ENCODE assay signal across 25 mouse cellular contexts in the genomic region with DNA sequence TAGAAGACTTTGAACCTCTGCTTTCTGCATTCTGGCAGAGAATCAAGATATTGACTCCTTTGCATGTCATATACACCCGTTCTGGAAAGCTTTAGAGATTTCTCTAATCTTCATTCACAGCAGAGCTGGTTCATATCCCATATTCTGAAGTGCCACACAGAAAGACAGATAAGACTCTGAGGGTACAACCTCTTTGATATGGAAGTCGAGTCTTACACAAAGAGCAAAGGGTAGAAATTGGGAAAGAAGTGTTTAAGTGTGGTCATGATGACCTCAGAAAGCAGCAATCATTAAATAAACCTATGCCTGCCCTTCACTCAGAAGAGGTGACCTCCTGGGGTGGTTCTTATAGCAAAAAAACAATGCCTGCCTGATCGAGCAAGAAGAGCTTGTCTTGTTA. TPM values are rescaled to one million over a fixed set of nuclear protein-coding genes. Genes with fewer than 3 reads are reported as not detected.
A peak's percentile ranks its signal among the peaks of the same experiment; 100 is the strongest.
DNase-seq lines count a peak whose midpoint lies in the region; ATAC-seq and TF ChIP-seq lines count a peak whose summit lies in the region.
"Had no signal": no experiment of that assay in that cellular context is flagged by ENCODE, and none has a peak within 500 bp of the region (broad histone marks: within the 10 kb centered on the region; RNA-seq: fewer than 3 reads in every experiment).

No protein-coding gene starts in this region.

- TF ChIP-seq EP300 in stomach, postnatal 0 days (optimal IDR thresholded peaks at IDR 0.05) = no peak

- ATAC-seq in midbrain, embryonic 11.5 days (ENCODE audit: low FRiP score) = no peak
- no peak for ATAC-seq in midbrain, embryonic 13.5 days
- ATAC-seq in intestine, embryonic 16.5 days = peak; percentile 52
- ATAC-seq in stomach, postnatal 0 days (ENCODE audit: low FRiP score, low TSS enrichment) = peak; percentile 60
- ATAC-seq: activated CD4-positive, CD25-positive, alpha-beta regulatory T cell, adult 4 months; CD4-positive, CD25-positive, alpha-beta regulatory T cell, adult 4 months; forebrain, embryonic 16.5 days had no signal

- no peak for TF ChIP-seq CTCF in stomach, postnatal 0 days (IDR thresholded peaks at IDR 0.05; ENCODE audit: low read depth)

- no peak overlapping the region for H3K4me3 ChIP-seq in midbrain, embryonic 11.5 days (ENCODE audit: low read depth, low read length)
- H3K4me3 ChIP-seq in midbrain, embryonic 13.5 days (replicated peaks) = no peak overlapping the region
- no peak overlapping the region for H3K4me3 ChIP-seq in intestine, embryonic 16.5 days (ENCODE audit: low read length)
- no peak overlapping the region for H3K4me3 ChIP-seq in stomach, postnatal 0 days (ENCODE audit: low read depth, low read length)
- H3K4me3 ChIP-seq: embryonic facial prominence, embryonic 10.5 days; embryonic facial prominence, embryonic 13.5 days; erythroblast, embryonic 14.5 days; forebrain, embryonic 12.5 days; hindbrain, embryonic 12.5 days; hindbrain, embryonic 15.5 days had no signal

- H3K4me1 ChIP-seq in midbrain, embryonic 11.5 days (ENCODE audit: control insufficient read depth, insufficient read depth, low read length) = peaks cover 6% of the 10 kb centered on the region; the same call in 1 of the 2 replicates
- H3K4me1 ChIP-seq in midbrain, embryonic 13.5 days (replicated peaks) = peaks cover 8% of the 10 kb centered on the region; the same call in 1 of the 2 replicates
- H3K4me1 ChIP-seq in intestine, embryonic 16.5 days (ENCODE audit: control insufficient read depth, insufficient read depth, low read length) = peaks cover 6% of the 10 kb centered on the region; the same call in 1 of the 2 replicates
- no peaks in the 10 kb centered on the region for H3K4me1 ChIP-seq in stomach, postnatal 0 days (replicated peaks; ENCODE audit: control insufficient read depth, insufficient read depth)
- H3K4me1 ChIP-seq: hindbrain, embryonic 12.5 days; hindbrain, embryonic 15.5 days had no signal

- no peaks in the 10 kb centered on the region for H3K27me3 ChIP-seq in midbrain, embryonic 11.5 days (ENCODE audit: control insufficient read depth, insufficient read depth, low read length)
- H3K27me3 ChIP-seq in midbrain, embryonic 13.5 days = 0 out of 2 replicates have a peak, but pooled peaks cover 4% of the 10 kb centered on the region
- no peaks in the 10 kb centered on the region for H3K27me3 ChIP-seq in intestine, embryonic 16.5 days (replicated peaks; ENCODE audit: control insufficient read depth, insufficient read depth, low read length)
- H3K27me3 ChIP-seq in stomach, postnatal 0 days (ENCODE audit: control insufficient read depth, insufficient read depth, low read length) = no peaks in the 10 kb centered on the region
- H3K27me3 ChIP-seq: embryonic facial prominence, embryonic 13.5 days; forebrain, embryonic 12.5 days; hindbrain, embryonic 12.5 days; hindbrain, embryonic 15.5 days had no signal

- DNase-seq in midbrain, embryonic 11.5 days (ENCODE audit: low spot score, missing footprints) = peak; percentile 82
- DNase-seq in stomach, postnatal 0 days (ENCODE audit: low spot score) = no peak
- no peak for DNase-seq in lung, postnatal 25 days (ENCODE audit: low spot score)
- DNase-seq in spleen, adult 18-20 months = no peak
- DNase-seq: adrenal gland, adult 8-10 months; adrenal gland, postnatal 25 days; cerebellum, adult 11-12 months; cerebellum, adult 8-10 months; cerebellum, postnatal 10 days; cerebellum, postnatal 36 days; embryo, embryonic 11 days; gastrocnemius, postnatal 10 days; gastrocnemius, postnatal 36 days had no signal

- no peak overlapping the region for H3K9ac ChIP-seq in midbrain, embryonic 11.5 days (ENCODE audit: low read length)
- no peak overlapping the region for H3K9ac ChIP-seq in midbrain, embryonic 13.5 days (replicated peaks)
- H3K9ac ChIP-seq in intestine, embryonic 16.5 days (ENCODE audit: low read depth, low read length) = no peak overlapping the region
- no peak overlapping the region for H3K9ac ChIP-seq in stomach, postnatal 0 days (ENCODE audit: low read length)
- H3K9ac ChIP-seq: embryonic facial prominence, embryonic 13.5 days; forebrain, embryonic 12.5 days; hindbrain, embryonic 12.5 days; hindbrain, embryonic 15.5 days had no signal

- no peaks in the 10 kb centered on the region for H3K9me3 ChIP-seq in midbrain, embryonic 11.5 days (ENCODE audit: control insufficient read depth, low read length)
- no peaks in the 10 kb centered on the region for H3K9me3 ChIP-seq in midbrain, embryonic 13.5 days
- H3K9me3 ChIP-seq in intestine, embryonic 16.5 days (ENCODE audit: control insufficient read depth, low read length) = no peaks in the 10 kb centered on the region
- H3K9me3 ChIP-seq in stomach, postnatal 0 days (ENCODE audit: control insufficient read depth, low read length) = no peaks in the 10 kb centered on the region
- H3K9me3 ChIP-seq: embryonic facial prominence, embryonic 10.5 days; embryonic facial prominence, embryonic 13.5 days; forebrain, embryonic 12.5 days; hindbrain, embryonic 12.5 days; hindbrain, embryonic 15.5 days had no signal

- H3K36me3 ChIP-seq in midbrain, embryonic 11.5 days (ENCODE audit: control insufficient read depth, insufficient read depth, low read length) = no peaks in the 10 kb centered on the region
- H3K36me3 ChIP-seq in midbrain, embryonic 13.5 days = no peaks in the 10 kb centered on the region
- H3K36me3 ChIP-seq in intestine, embryonic 16.5 days (ENCODE audit: control insufficient read depth, insufficient read depth, low read length) = no peaks in the 10 kb centered on the region
- no peaks in the 10 kb centered on the region for H3K36me3 ChIP-seq in stomach, postnatal 0 days (ENCODE audit: control insufficient read depth, insufficient read depth, low read length)
- H3K36me3 ChIP-seq: embryonic facial prominence, embryonic 10.5 days; embryonic facial prominence, embryonic 13.5 days; forebrain, embryonic 12.5 days; hindbrain, embryonic 12.5 days; hindbrain, embryonic 15.5 days had no signal

- H3K27ac ChIP-seq in midbrain, embryonic 11.5 days (ENCODE audit: low read depth, low read length) = no peak overlapping the region
- no peak overlapping the region for H3K27ac ChIP-seq in midbrain, embryonic 13.5 days
- H3K27ac ChIP-seq in intestine, embryonic 16.5 days (ENCODE audit: low read length) = no peak overlapping the region
- no peak overlapping the region for H3K27ac ChIP-seq in stomach, postnatal 0 days (replicated peaks)
- H3K27ac ChIP-seq: embryonic facial prominence, embryonic 10.5 days; embryonic facial prominence, embryonic 13.5 days; forebrain, embryonic 12.5 days; hindbrain, embryonic 12.5 days; hindbrain, embryonic 15.5 days had no signal

- 59% methylated on average over 3 of the region's 3 CpGs for WGBS in midbrain, embryonic 11.5 days
- WGBS in midbrain, embryonic 13.5 days = 67% methylated on average over 3 of the region's 3 CpGs
- whole genome bisulfite sequencing in intestine, embryonic 16.5 days = 51% methylated on average over 3 of the region's 3 CpGs
- WGBS in stomach, postnatal 0 days = 40% methylated on average over 3 of the region's 3 CpGs

- no peak overlapping the region for H3K4me2 ChIP-seq in midbrain, embryonic 11.5 days
- no peak overlapping the region for H3K4me2 ChIP-seq in midbrain, embryonic 13.5 days (replicated peaks)
- H3K4me2 ChIP-seq in intestine, embryonic 16.5 days (ENCODE audit: low read depth, low read length) = no peak overlapping the region
- no peak overlapping the region for H3K4me2 ChIP-seq in stomach, postnatal 0 days (replicated peaks; ENCODE audit: low read depth)
- H3K4me2 ChIP-seq: embryonic facial prominence, embryonic 13.5 days; forebrain, embryonic 12.5 days; heart, embryonic 11.5 days; hindbrain, embryonic 12.5 days; hindbrain, embryonic 15.5 days had no signal

RNA-seq across cellular contexts. Expression of gene Minpp1, which starts 43.2 kb away (rescaled TPM):
- 68.9 and 73.8 TPM in 2 replicates for polyA plus RNA-seq in midbrain, embryonic 11.5 days (2014; fragmentation: Nextera tagmentation; extraction: Ambion mirVana)
- polyA plus RNA-seq in midbrain, embryonic 13.5 days (2015; fragmentation: Nextera tagmentation; extraction: Ambion mirVana) = 54.4 and 54.9 TPM in 2 replicates
- polyA plus RNA-seq in intestine, embryonic 16.5 days (2015; fragmentation: Nextera tagmentation; extraction: Ambion mirVana) = 56.7 and 60.9 TPM in 2 replicates
- polyA plus RNA-seq in stomach, postnatal 0 days (2015; fragmentation: Nextera tagmentation; extraction: Ambion mirVana) = 37.5 and 38.7 TPM in 2 replicates

Comparison
In these comparisons a context has a peak if more than half of its experiments do, and no peak if none do; other contexts are left out.
1. ATAC-seq: peak in intestine, embryonic 16.5 days (single experiment) and stomach, postnatal 0 days (single experiment); none in midbrain, embryonic 11.5 days (single experiment) and midbrain, embryonic 13.5 days (single experiment).